Comparison of ENCODE assay signal across 8 mouse cellular contexts in the genomic region with DNA sequence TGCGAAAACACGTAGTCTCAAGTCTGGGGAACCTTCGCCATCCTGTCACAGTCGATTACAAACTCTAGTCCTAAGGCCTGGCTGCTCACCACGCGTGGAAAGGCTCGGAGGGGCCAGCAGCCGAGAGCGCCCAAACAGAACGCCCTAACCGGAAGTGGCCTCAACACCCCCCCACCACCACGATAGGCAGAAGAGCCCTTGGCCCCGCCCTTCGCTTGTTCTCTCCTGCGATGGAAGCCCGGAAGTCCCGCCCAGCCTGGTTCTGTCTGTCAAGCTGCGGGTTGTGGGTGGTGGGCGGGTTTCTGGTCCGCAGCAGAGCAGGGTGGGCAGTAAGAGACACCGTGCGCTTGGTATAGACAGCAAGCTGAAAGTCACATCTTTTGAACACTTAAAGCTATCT. TPM values are rescaled to one million over a fixed set of nuclear protein-coding genes. Genes with fewer than 3 reads are reported as not detected.
DNase-seq lines count a peak whose midpoint lies in the region; ATAC-seq and TF ChIP-seq lines count a peak whose summit lies in the region.

No protein-coding gene starts in this region.

- TF ChIP-seq POLR2A in bone marrow macrophage, adult 2 months (IDR thresholded peaks at IDR 0.05; ENCODE audit: borderline replicate concordance, low read depth, low read length) = no peak
- peak; percentile 93 for TF ChIP-seq POLR2A in embryonic fibroblast, embryonic 13.5 days (IDR thresholded peaks at IDR 0.05; ENCODE audit: low read depth, low read length)

- H3K36me3 ChIP-seq in heart, embryonic 10.5 days = no peaks in the 10 kb centered on the region
- no peaks in the 10 kb centered on the region for H3K36me3 ChIP-seq in kidney, embryonic 15.5 days

- peaks cover 1% of the 10 kb centered on the region; the same call in 1 of the 2 replicates for H3K4me1 ChIP-seq in bone marrow macrophage, adult 2 months (ENCODE audit: control insufficient read depth, insufficient read depth, low read length)
- no peaks in the 10 kb centered on the region for H3K4me1 ChIP-seq in embryonic fibroblast, embryonic 13.5 days (ENCODE audit: control insufficient read depth, insufficient read depth, low read length)
- H3K4me1 ChIP-seq in heart, embryonic 10.5 days = peaks cover 23% of the 10 kb centered on the region
- H3K4me1 ChIP-seq in kidney, embryonic 15.5 days = peaks cover 9% of the 10 kb centered on the region

- no peak for TF ChIP-seq CTCF in bone marrow macrophage, adult 2 months (IDR thresholded peaks at IDR 0.05; ENCODE audit: low read depth, low read length)
- no peak for TF ChIP-seq CTCF in embryonic fibroblast, embryonic 13.5 days (IDR thresholded peaks at IDR 0.05; ENCODE audit: borderline replicate concordance, insufficient read depth, low read length)

- H3K4me2 ChIP-seq in kidney, embryonic 15.5 days = peak overlapping the region; percentile 70

- H3K27ac ChIP-seq in bone marrow macrophage, adult 2 months (ENCODE audit: insufficient read depth, low read depth, low read length) = peak overlapping the region; percentile 42
- peak overlapping the region; percentile 43; the same call in 1 of the 2 replicates for H3K27ac ChIP-seq in embryonic fibroblast, embryonic 13.5 days (ENCODE audit: insufficient read depth, low read length)
- peak overlapping the region; percentile 92 for H3K27ac ChIP-seq in heart, embryonic 10.5 days
- peak overlapping the region; percentile 83 for H3K27ac ChIP-seq in kidney, embryonic 15.5 days

- ATAC-seq in kidney, embryonic 15.5 days (replicated peaks; ENCODE audit: low FRiP score) = peak; percentile 96
- ATAC-seq in monocyte, adult 5-6 weeks (replicated peaks; ENCODE audit: insufficient number of reproducible peaks, low FRiP score, low TSS enrichment, poor library complexity, severe bottlenecking) = peak; percentile 99

- under 1% methylated on average over 22 of the region's 22 CpGs for WGBS in heart, embryonic 10.5 days
- under 1% methylated on average over 22 of the region's 22 CpGs for WGBS in kidney, embryonic 15.5 days

- peak overlapping the region; percentile 64 for H3K4me3 ChIP-seq in bone marrow macrophage, adult 2 months (ENCODE audit: insufficient read depth, low read length)
- H3K4me3 ChIP-seq in embryonic fibroblast, embryonic 13.5 days (ENCODE audit: insufficient read depth, low read length) = peak overlapping the region; percentile 82
- peak overlapping the region; percentile 70 for H3K4me3 ChIP-seq in heart, embryonic 10.5 days
- H3K4me3 ChIP-seq in kidney, embryonic 15.5 days (replicated peaks) = peak overlapping the region; percentile 56

- peak; percentile 98 for DNase-seq in A20 (ENCODE audit: low read depth, low spot score)
- DNase-seq in heart, embryonic 10.5 days (ENCODE audit: low spot score) = peak; percentile 98
- peak; percentile 96 for DNase-seq in liver
- DNase-seq in spleen, postnatal 4 days (ENCODE audit: low spot score in 2 of 2) = peak; percentile 90 to 95

- H3K9me3 ChIP-seq in heart, embryonic 10.5 days = no peaks in the 10 kb centered on the region
- no peaks in the 10 kb centered on the region for H3K9me3 ChIP-seq in kidney, embryonic 15.5 days (replicated peaks)

- H3K9ac ChIP-seq in kidney, embryonic 15.5 days = peak overlapping the region; percentile 78

- peaks cover 16% of the 10 kb centered on the region for H3K27me3 ChIP-seq in heart, embryonic 10.5 days (ENCODE audit: insufficient read depth, poor library complexity, severe bottlenecking)
- no peaks in the 10 kb centered on the region for H3K27me3 ChIP-seq in kidney, embryonic 15.5 days

RNA-seq across cellular contexts. Expression of a gene that starts 12.8 kb away (rescaled TPM):
- 0.43 TPM in 1 of 2 replicates, not detected in the other for polyA plus RNA-seq in bone marrow macrophage, adult 2 months (2012; ENCODE audit: insufficient read depth, insufficient read length, missing spikeins)
- not detected in 2 replicates for polyA plus RNA-seq in embryonic fibroblast, embryonic 13.5 days (2011; ENCODE audit: insufficient read length, low read depth, missing spikeins)
- 0.16 and 0.19 TPM in 2 replicates for polyA plus RNA-seq in heart, embryonic 10.5 days (2016; fragmentation: Nextera tagmentation; extraction: Ambion mirVana)
- polyA plus RNA-seq in kidney, embryonic 15.5 days (2015; fragmentation: Nextera tagmentation; extraction: Ambion mirVana) = 0.36 and 0.45 TPM in 2 replicates
- total RNA-seq in monocyte, adult 5-6 weeks (2017) = not detected in 3 replicates

Comparison
In these comparisons a context has a peak if more than half of its experiments do, and no peak if none do; other contexts are left out.
1. Peak in every context shown above with its lines: DNase-seq, ATAC-seq, H3K4me3 ChIP-seq and H3K27ac ChIP-seq.
2. H3K27ac ChIP-seq: peak in every context shown above with its lines; median percentile 92 in heart, embryonic 10.5 days; 83 in kidney, embryonic 15.5 days; 43 in embryonic fibroblast, embryonic 13.5 days; 42 in bone marrow macrophage, adult 2 months.